Mouse (Mus musculus) spleen, postnatal 14 days (tissue): ENCODE results near the gene Gm12355.

ENCODE experiments used
- DNase-seq, 2 experiments: peaks; one replicate each; pipeline ENCODE4 v3.0.0; 2021 to 2022; ENCODE audit warnings: low spot score in 2 of 2

The Gm12355 gene

DNA sequence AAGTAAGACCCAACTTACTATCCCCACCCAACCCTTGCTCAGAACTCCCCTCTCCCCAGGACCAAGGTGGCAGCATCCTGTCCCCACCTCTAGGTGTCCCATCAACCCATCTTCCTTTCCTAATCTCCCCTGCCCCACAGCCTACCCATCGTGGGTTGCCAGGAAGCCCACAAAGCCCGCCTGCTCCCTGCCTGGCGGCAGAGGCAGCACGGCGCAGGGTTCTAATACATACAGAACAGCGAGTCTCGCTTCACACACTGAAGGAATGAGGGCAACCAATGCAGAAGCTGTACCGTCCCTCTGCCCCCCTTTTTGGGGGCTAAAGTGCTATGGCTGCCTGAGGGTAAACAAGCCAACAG, 43.5 kb downstream of the Gm12355 start:
- peak in 1 of 2 experiments; percentile 30 for DNase-seq

DNA sequence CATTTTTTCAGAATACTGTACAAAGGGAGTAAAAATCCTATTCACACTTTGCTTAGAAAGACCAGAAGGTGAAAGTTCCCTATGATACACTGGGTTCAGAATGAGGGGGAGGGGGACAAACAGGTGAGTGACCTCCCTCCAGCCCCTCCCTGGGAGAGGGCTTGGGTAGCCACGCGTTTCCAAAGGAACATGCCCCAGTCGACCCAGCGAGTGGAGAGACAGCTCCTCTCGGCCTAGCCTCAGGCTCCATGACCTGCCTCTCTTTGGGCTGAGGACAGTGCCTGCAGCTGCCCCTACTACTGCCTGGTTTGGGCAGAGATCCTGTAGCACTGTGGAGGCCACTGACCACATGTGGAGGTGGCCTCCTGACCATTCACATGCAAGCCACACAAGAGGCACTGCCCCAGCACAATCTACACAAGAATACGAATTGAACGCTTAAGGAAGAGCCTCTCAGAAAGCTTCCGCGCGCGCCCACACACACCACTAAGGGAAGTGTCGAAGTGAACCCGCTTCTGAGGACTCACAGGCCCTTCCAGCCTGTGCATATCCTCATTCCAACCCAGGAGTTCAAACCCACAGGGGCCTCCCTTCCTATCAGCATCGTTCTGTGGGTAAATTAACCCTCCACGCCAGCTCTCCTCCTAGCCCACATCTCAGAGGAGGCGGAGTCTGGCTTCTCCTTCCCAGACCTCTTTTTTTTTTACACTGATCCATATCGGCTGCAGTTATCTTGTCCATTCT, 44.0 kb downstream of the Gm12355 start:
- no peak for DNase-seq

DNA sequence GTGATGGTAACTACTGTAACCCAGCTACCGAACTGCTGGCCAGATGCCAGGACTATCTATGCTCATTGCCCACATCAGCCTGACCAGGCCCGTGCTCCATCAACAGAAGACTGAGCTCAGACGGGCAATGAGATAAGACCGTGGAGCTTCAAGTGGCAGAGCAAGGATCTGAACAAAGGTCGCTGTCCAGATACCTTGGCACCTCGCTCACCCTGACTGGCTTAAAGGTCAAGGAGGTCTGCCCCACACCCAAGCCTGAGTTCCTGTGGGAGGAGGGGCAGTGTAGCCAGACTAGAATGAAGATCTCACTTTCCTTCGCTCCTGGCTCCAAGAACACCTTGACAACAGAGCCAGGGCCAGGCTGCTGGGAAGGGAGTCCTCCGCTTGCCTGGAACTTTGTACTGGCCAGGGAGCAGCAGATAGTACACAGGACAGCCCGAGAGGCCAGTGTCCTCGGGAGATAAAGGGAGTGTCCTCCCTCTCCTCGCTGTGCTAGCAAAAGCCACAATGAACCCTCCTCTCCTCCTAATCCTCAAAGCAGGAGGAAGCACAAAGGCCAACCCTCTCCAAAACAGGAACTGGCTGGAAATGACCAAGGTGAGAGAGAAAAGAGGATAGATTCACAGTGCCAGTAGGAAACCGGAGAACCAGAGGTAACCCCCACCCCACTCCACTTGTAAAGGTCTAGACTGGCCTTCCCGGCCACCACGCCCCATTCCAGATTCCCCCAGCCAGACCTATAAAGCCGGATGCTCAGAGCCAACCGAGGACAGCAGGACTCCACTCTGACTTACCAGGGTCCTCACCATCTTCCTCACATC, 45.0 kb downstream of the Gm12355 start:
- DNase-seq, result peak; percentile 62 to 74

DNA sequence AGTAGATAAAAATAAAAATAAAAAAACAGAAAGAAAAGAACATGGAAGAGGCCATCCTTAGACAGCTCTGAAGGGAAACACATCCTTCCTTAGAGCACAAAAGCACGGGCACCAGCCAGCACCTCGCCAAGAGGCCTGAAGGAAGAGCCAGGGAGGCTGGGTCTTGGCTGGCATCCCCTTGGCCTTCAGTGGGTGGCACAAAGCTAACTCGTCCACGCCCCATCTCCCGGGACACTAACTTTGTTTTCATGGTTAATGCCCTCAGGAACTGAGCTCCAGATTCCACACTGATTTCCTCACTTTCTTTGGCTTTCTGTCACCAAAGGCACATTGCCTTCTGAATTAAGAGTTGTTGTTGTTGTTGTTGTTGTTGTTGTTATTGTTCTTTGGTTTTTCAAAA, 47.7 kb downstream of the Gm12355 start:
- no peak for DNase-seq
